ENCODE assay signal across 9 mouse cellular contexts in genomic region chr15:102583708-102584383, GRCm38 (mm10). TPM values are rescaled to one million over a fixed set of nuclear protein-coding genes. Genes with fewer than 3 reads are reported as not detected.
DNase-seq lines count a peak whose midpoint lies in the region; ATAC-seq lines count a peak whose summit lies in the region.
"Had no signal": no experiment of that assay in that cellular context is flagged by ENCODE, and none has a peak within 500 bp of the region (broad histone marks: within the 10 kb centered on the region; RNA-seq: fewer than 3 reads in every experiment).

No protein-coding gene starts in this region.

- ATAC-seq in frontal cortex, adult (ENCODE audit: low TSS enrichment) = peak; percentile 88
- ATAC-seq: intestine, postnatal 0 days had no signal

- intact Hi-C loops in left cerebral cortex, postnatal 14 days (cut with DNase I) = loop anchor here (5.0 kb wide), 1 partner anchor 88 kb away; the partner anchor contains the start of gene Atp5g2

- DNase-seq in embryo, embryonic 11 days = peak; percentile 13
- DNase-seq in embryo, embryonic 10 days (ENCODE audit: low spot score) = no peak
- peak; percentile 49 to 74 for DNase-seq in left cerebral cortex, postnatal 14 days (ENCODE audit: low spot score in 2 of 2)
- peak; percentile 12 for DNase-seq in right cerebral cortex, postnatal 14 days
- DNase-seq in spleen, postnatal 36 days (ENCODE audit: low spot score in 2 of 2) = no peak
- DNase-seq in gastrocnemius, adult 8-10 months (ENCODE audit: low spot score in 2 of 2) = no peak
- no peak for DNase-seq in gastrocnemius, adult 18-20 months (ENCODE audit: low spot score)

RNA-seq across cellular contexts. Expression of gene Gm28047, which starts 41.0 kb away (rescaled TPM):
- total RNA-seq in left cerebral cortex, postnatal 14 days (2021) = 1 to 10 TPM in 1 of 2 experiments, not detected in 1; 1.4 TPM
- 1 to 10 TPM in 3 of 4 experiments, not detected in 1; 1.1 to 1.8 (median 1.8) TPM for total RNA-seq in gastrocnemius, adult 8-10 months (2022)
- under 1 TPM in 1 of 2 experiments, not detected in 1; 0.57 TPM for total RNA-seq in gastrocnemius, adult 18-20 months (2021)

RNA-seq across cellular contexts. Expression of gene Atf7, which starts 41.4 kb away (rescaled TPM):
- total RNA-seq in left cerebral cortex, postnatal 14 days (2021) = 10 to 100 TPM; 24.5 to 29.6 TPM
- total RNA-seq in gastrocnemius, adult 8-10 months (2022) = 10 to 100 TPM; 42.4 to 57.5 (median 51.7) TPM
- total RNA-seq in gastrocnemius, adult 18-20 months (2021) = 10 to 100 TPM; 49.4 to 53.7 TPM

RNA-seq across cellular contexts. Expression of gene Npff, which starts 59.1 kb away (rescaled TPM):
- total RNA-seq in left cerebral cortex, postnatal 14 days (2021) = 1 to 10 TPM; 1.6 to 3.7 TPM
- total RNA-seq in gastrocnemius, adult 8-10 months (2022) = 1 to 10 TPM in 2 of 4 experiments, under 1 TPM in 2; 0.82 to 1.5 (median 1.1) TPM
- total RNA-seq in gastrocnemius, adult 18-20 months (2021) = 1 to 10 TPM; 1.5 to 1.8 TPM

Comparison
In these comparisons a context has a peak if more than half of its experiments do, and no peak if none do; other contexts are left out.
1. DNase-seq: peak in embryo, embryonic 11 days (single experiment), left cerebral cortex, postnatal 14 days (2 of 2) and right cerebral cortex, postnatal 14 days (single experiment); none in embryo, embryonic 10 days (single experiment), spleen, postnatal 36 days (0 of 2), gastrocnemius, adult 8-10 months (0 of 2) and gastrocnemius, adult 18-20 months (single experiment).